Mouse (Mus musculus) CH12.LX (cell line): Measurements from ENCODE around the gene Morc2a.

Experiments used
- CHD2 ChIP-seq: IDR thresholded peaks from 2 replicates; pipeline ENCODE4 v1.6.1; 2011; ENCODE audit warnings: low read length, improper control_type of control experiment
- CTCF ChIP-seq, 2 experiments: IDR thresholded peaks in 1 of 2; conservative IDR thresholded peaks in 1 of 2; 2 replicates each; pipeline ENCODE4 v1.5.1; 2011 to 2012; ENCODE audit warnings: low read depth in 2 of 2, low read length in 2 of 2, improper control_type of control experiment in 1 of 2, inconsistent platforms in 1 of 2, mild to moderate bottlenecking in 1 of 2, moderate library complexity in 1 of 2
- EP300 ChIP-seq: IDR thresholded peaks from 2 replicates; pipeline ENCODE4 v1.6.1; 2011; ENCODE audit warnings: low read length, improper control_type of control experiment
- NELFE ChIP-seq: IDR thresholded peaks from 2 replicates; pipeline ENCODE4 v1.6.1; 2011; ENCODE audit warnings: low read depth, low read length, improper control_type of control experiment
- TCF12 ChIP-seq: IDR thresholded peaks from 2 replicates; pipeline ENCODE4 v1.6.1; 2014; ENCODE audit warnings: low read depth, mild to moderate bottlenecking, inconsistent platforms, low read length, improper control_type of control experiment
- ZC3H11A ChIP-seq: IDR thresholded peaks from 2 replicates; pipeline ENCODE4 v1.6.1; 2012; ENCODE audit warnings: low read depth, mild to moderate bottlenecking, inconsistent platforms, low read length, improper control_type of control experiment

DNA sequence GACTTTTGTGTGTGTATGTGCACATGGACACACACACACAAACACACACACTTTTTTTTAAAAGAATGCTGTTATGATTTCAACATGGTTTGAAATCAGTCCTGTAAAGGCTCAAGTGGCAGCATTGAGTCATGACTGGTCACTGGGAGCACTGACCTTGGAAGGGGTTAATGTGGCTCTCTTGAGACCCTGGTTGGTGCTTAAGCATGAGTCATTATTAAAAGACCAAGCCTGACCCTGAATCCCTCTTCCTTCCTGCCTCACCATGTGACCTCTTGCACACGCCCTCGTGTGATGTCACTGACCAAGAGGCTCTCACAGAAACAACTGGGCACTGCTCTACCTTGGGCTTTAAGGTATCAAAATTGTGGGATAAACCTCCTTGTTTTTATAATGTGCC, 89.8 kb downstream of the Morc2a start:
- TF ChIP-seq ZC3H11A (no peak), CTCF (conservative IDR thresholded peaks at IDR 0.05 in 1 of 2, IDR thresholded peaks at IDR 0.05 in 1 of 2; ENCODE audit: low read depth in 2 of 2, low read length in 2 of 2) (no peak), CHD2 (no peak), TCF12 (no peak), NELFE (no peak), EP300 (no peak)
